Mouse (Mus musculus): Measurements from ENCODE around the gene Epb41l1. TPM values are rescaled to one million over a fixed set of nuclear protein-coding genes. Genes with fewer than 3 reads are reported as not detected.
"Not testable (repeated sequence)": the region's sequence is repeated elsewhere in the genome, so short reads cannot be mapped to it uniquely, and the experiment has no call there.

The Epb41l1 gene
- polyA plus RNA-seq (2015; fragmentation: Nextera tagmentation; extraction: Ambion mirVana), result 0.49 and 0.51 TPM in 2 replicates

GRCm38 (mm10) chr2:156420694-156421380 lies at the start of gene Epb41l1:
Gene Epb41l1, plus strand, starts transcription at chr2:156420909.
- under 1% methylated on average over 60 of the region's 76 CpGs for WGBS (ENCODE audit: insufficient replicate concordance)
- H3K9me3 ChIP-seq (ENCODE audit: low read length), result no peaks in the 10 kb centered on the region
- no peak within 1 kb of the TSS for H3K27ac ChIP-seq (ENCODE audit: low read depth)
- H3K27me3 ChIP-seq (ENCODE audit: insufficient read depth, low read length), result peaks cover 42% of the 10 kb centered on the region
- peak within 1 kb of the TSS; percentile 62 for H3K9ac ChIP-seq (replicated peaks)
- peak; percentile 14; the same call in 1 of the 2 replicates for TF ChIP-seq CTCF (IDR thresholded peaks at IDR 0.05; ENCODE audit: low read depth)
- TF ChIP-seq EP300 (IDR thresholded peaks at IDR 0.05; ENCODE audit: low read depth), result no peak
- peak; percentile 51 for DNase-seq
- no peaks in the 10 kb centered on the region for H3K36me3 ChIP-seq (replicated peaks; ENCODE audit: insufficient read depth, low read length)
- peak within 1 kb of the TSS; percentile 57 for H3K4me3 ChIP-seq (ENCODE audit: low read depth, low read length)
- peak within 1 kb of the TSS; percentile 89 for H3K4me2 ChIP-seq (ENCODE audit: low read depth, low read length)
- peaks cover 10% of the 10 kb centered on the region for H3K4me1 ChIP-seq (ENCODE audit: insufficient read depth)
- peak; percentile 58; the same call in 1 of the 2 replicates for ATAC-seq

- 77% methylated on average over 7 of the region's 7 CpGs for WGBS (ENCODE audit: insufficient replicate concordance)
- Histone ChIP-seq H3K4me2 (ENCODE audit: low read depth, low read length) (no peak overlapping the region), H3K36me3 (replicated peaks; ENCODE audit: insufficient read depth, low read length) (no peaks in the 10 kb centered on the region), H3K9me3 (ENCODE audit: low read length) (no peaks in the 10 kb centered on the region), H3K27ac (ENCODE audit: low read depth) (no peak overlapping the region), H3K27me3 (ENCODE audit: insufficient read depth, low read length) (no peaks in the 10 kb centered on the region), H3K4me1 (ENCODE audit: insufficient read depth) (no peaks in the 10 kb centered on the region), H3K4me3 (ENCODE audit: low read depth, low read length) (no peak overlapping the region), H3K9ac (replicated peaks) (no peak overlapping the region)
- ATAC-seq (no peak), DNase-seq (no peak)
- no peak for TF ChIP-seq CTCF (IDR thresholded peaks at IDR 0.05; ENCODE audit: low read depth)
- TF ChIP-seq EP300 (IDR thresholded peaks at IDR 0.05; ENCODE audit: low read depth), result no peak
Observed at GRCm38 (mm10) chr2:156376956-156377355, 43.8 kb upstream of the Epb41l1 start.

GRCm38 (mm10) chr2:156379929-156380328 lies 40.8 kb upstream of the Epb41l1 start:
- no peak overlapping the region for H3K4me3 ChIP-seq (ENCODE audit: low read depth, low read length)
- no peak for TF ChIP-seq EP300 (IDR thresholded peaks at IDR 0.05; ENCODE audit: low read depth)
- TF ChIP-seq CTCF (IDR thresholded peaks at IDR 0.05; ENCODE audit: low read depth), result no peak
- no peaks in the 10 kb centered on the region for H3K4me1 ChIP-seq (ENCODE audit: insufficient read depth)
- no peak overlapping the region for H3K27ac ChIP-seq (ENCODE audit: low read depth)
- DNase-seq, result no peak
- H3K27me3 ChIP-seq (ENCODE audit: insufficient read depth, low read length), result no peaks in the 10 kb centered on the region
- H3K4me2 ChIP-seq (ENCODE audit: low read depth, low read length), result no peak overlapping the region
- no peaks in the 10 kb centered on the region for H3K36me3 ChIP-seq (replicated peaks; ENCODE audit: insufficient read depth, low read length)
- H3K9me3 ChIP-seq (ENCODE audit: low read length), result peaks cover 7% of the 10 kb centered on the region; the same call in 1 of the 2 replicates
- no peak overlapping the region for H3K9ac ChIP-seq (replicated peaks)
- WGBS (ENCODE audit: insufficient replicate concordance), result 82% methylated on average over 10 of the region's 10 CpGs
- ATAC-seq, result no peak

- H3K9me3 ChIP-seq (ENCODE audit: low read length), result peaks cover 7% of the 10 kb centered on the region; the same call in 1 of the 2 replicates
- ATAC-seq (no peak), DNase-seq (no peak)
- H3K36me3 ChIP-seq (replicated peaks; ENCODE audit: insufficient read depth, low read length), result no peaks in the 10 kb centered on the region
- WGBS (ENCODE audit: insufficient replicate concordance), result 78% methylated on average over 4 of the region's 4 CpGs
- no peak overlapping the region for H3K27ac ChIP-seq (ENCODE audit: low read depth)
- no peaks in the 10 kb centered on the region for H3K4me1 ChIP-seq (ENCODE audit: insufficient read depth)
- H3K4me3 ChIP-seq (ENCODE audit: low read depth, low read length), result no peak overlapping the region
- no peak overlapping the region for H3K9ac ChIP-seq (replicated peaks)
- no peaks in the 10 kb centered on the region for H3K27me3 ChIP-seq (ENCODE audit: insufficient read depth, low read length)
- no peak overlapping the region for H3K4me2 ChIP-seq (ENCODE audit: low read depth, low read length)
- TF ChIP-seq CTCF (IDR thresholded peaks at IDR 0.05; ENCODE audit: low read depth), result no peak; the same call in 1 of the 2 replicates
- no peak for TF ChIP-seq EP300 (IDR thresholded peaks at IDR 0.05; ENCODE audit: low read depth)
Observed at GRCm38 (mm10) chr2:156381350-156381749, 39.4 kb upstream of the Epb41l1 start.

GRCm38 (mm10) chr2:156392461-156393154 lies 28.1 kb upstream of the Epb41l1 start:
- not testable (repeated sequence) for H3K36me3 ChIP-seq (replicated peaks; ENCODE audit: insufficient read depth, low read length); H3K27ac ChIP-seq (ENCODE audit: low read depth); H3K27me3 ChIP-seq (ENCODE audit: insufficient read depth, low read length); H3K9me3 ChIP-seq (ENCODE audit: low read length); H3K4me1 ChIP-seq (ENCODE audit: insufficient read depth)
- Histone ChIP-seq H3K4me2 (ENCODE audit: low read depth, low read length) (peak overlapping the region; percentile 54), H3K4me3 (ENCODE audit: low read depth, low read length) (peak overlapping the region; percentile 51), H3K9ac (replicated peaks) (0 out of 2 replicates have a peak overlapping the region, but pooled peaks have one; percentile 62)
- DNase-seq, result peak; percentile 81
- peak; percentile 93 for ATAC-seq
- 0% methylated on average over 5 of the region's 63 CpGs for WGBS (ENCODE audit: insufficient replicate concordance)

- Histone ChIP-seq H3K4me1 (ENCODE audit: insufficient read depth) (no peaks in the 10 kb centered on the region), H3K9me3 (ENCODE audit: low read length) (no peaks in the 10 kb centered on the region), H3K9ac (replicated peaks) (no peak overlapping the region), H3K4me2 (ENCODE audit: low read depth, low read length) (peak overlapping the region; percentile 54), H3K36me3 (replicated peaks; ENCODE audit: insufficient read depth, low read length) (no peaks in the 10 kb centered on the region), H3K4me3 (ENCODE audit: low read depth, low read length) (peak overlapping the region; percentile 51), H3K27me3 (ENCODE audit: insufficient read depth, low read length) (no peaks in the 10 kb centered on the region), H3K27ac (ENCODE audit: low read depth) (no peak overlapping the region)
- WGBS (ENCODE audit: insufficient replicate concordance), result 45% methylated on average over 5 of the region's 5 CpGs
- DNase-seq, result no peak
- ATAC-seq, result no peak
- no peak for TF ChIP-seq EP300 (IDR thresholded peaks at IDR 0.05; ENCODE audit: low read depth)
- no peak for TF ChIP-seq CTCF (IDR thresholded peaks at IDR 0.05; ENCODE audit: low read depth)
Observed at GRCm38 (mm10) chr2:156393155-156393828, 27.4 kb upstream of the Epb41l1 start.

Data from liver, postnatal 0 days (tissue).